Comparison of ENCODE assay signal across 8 mouse cellular contexts in the genomic region with DNA sequence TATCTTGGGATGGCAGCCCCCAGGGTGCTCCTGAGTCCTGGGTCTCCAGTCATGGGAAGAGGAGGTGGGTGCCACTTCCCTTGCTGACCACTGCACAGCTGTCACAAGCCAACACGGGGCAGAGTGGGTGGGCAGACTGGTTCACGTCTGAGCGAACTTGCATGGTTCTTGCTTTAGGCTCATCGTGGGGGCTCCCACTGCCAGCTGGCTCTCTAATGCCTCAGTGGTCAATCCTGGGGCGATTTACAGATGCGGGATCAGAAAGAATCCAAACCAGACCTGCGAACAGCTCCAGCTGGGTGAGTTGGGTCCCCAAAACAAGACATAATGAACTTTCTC. TPM values are rescaled to one million over a fixed set of nuclear protein-coding genes. Genes with fewer than 3 reads are reported as not detected.
A peak's percentile ranks its signal among the peaks of the same experiment; 100 is the strongest.
DNase-seq lines count a peak whose midpoint lies in the region; ATAC-seq lines count a peak whose summit lies in the region.

No protein-coding gene starts in this region.

- H3K4me1 ChIP-seq in kidney, embryonic 14.5 days (ENCODE audit: control insufficient read depth, insufficient read depth, low read length), result peaks cover 18% of the 10 kb centered on the region; the same call in 1 of the 2 replicates
- peaks cover 9% of the 10 kb centered on the region; the same call in 1 of the 2 replicates for H3K4me1 ChIP-seq in brown adipose tissue, adult 24 weeks (ENCODE audit: control insufficient read depth, insufficient read depth, insufficient read length, low read length)
- 0 out of 2 replicates have a peak, but pooled peaks cover 3% of the 10 kb centered on the region for H3K4me1 ChIP-seq in hindbrain, embryonic 11.5 days (replicated peaks; ENCODE audit: control insufficient read depth, insufficient read depth, low read length)
- peaks cover 4% of the 10 kb centered on the region; the same call in 1 of the 2 replicates for H3K4me1 ChIP-seq in midbrain, embryonic 11.5 days (ENCODE audit: control insufficient read depth, insufficient read depth, low read length)

- WGBS in kidney, embryonic 14.5 days, result 15% methylated on average over 7 of the region's 7 CpGs
- WGBS in hindbrain, embryonic 11.5 days, result 15% methylated on average over 7 of the region's 7 CpGs
- WGBS in midbrain, embryonic 11.5 days, result 8% methylated on average over 7 of the region's 7 CpGs

- DNase-seq in kidney, postnatal 4 days, result no peak
- DNase-seq in hindbrain, embryonic 11.5 days (ENCODE audit: low spot score), result no peak
- peak; percentile 91 for DNase-seq in midbrain, embryonic 11.5 days (ENCODE audit: low spot score, missing footprints)
- DNase-seq in right cerebral cortex, postnatal 14 days, result no peak
- DNase-seq in cerebellum, adult 11 months, result no peak
- no peak for DNase-seq in lung, postnatal 4 days

- peak overlapping the region; percentile 49 for H3K4me3 ChIP-seq in kidney, embryonic 14.5 days (ENCODE audit: low read length)
- peak overlapping the region; percentile 47 for H3K4me3 ChIP-seq in brown adipose tissue, adult 24 weeks (ENCODE audit: insufficient read depth, low read depth, low read length)
- peak overlapping the region; percentile 46 for H3K4me3 ChIP-seq in hindbrain, embryonic 11.5 days (ENCODE audit: low read depth, low read length)
- H3K4me3 ChIP-seq in midbrain, embryonic 11.5 days (ENCODE audit: low read depth, low read length), result peak overlapping the region; percentile 49

- peak; percentile 34 for ATAC-seq in kidney, embryonic 14.5 days (ENCODE audit: low FRiP score, low TSS enrichment)
- ATAC-seq in hindbrain, embryonic 11.5 days (ENCODE audit: low FRiP score), result peak; percentile 48
- ATAC-seq in midbrain, embryonic 11.5 days (ENCODE audit: low FRiP score), result peak; percentile 47

- H3K9ac ChIP-seq in kidney, embryonic 14.5 days (ENCODE audit: low read depth, low read length), result peak overlapping the region; percentile 60; the same call in 1 of the 2 replicates
- H3K9ac ChIP-seq in hindbrain, embryonic 11.5 days (ENCODE audit: low read depth, low read length), result peak overlapping the region; percentile 28; the same call in 1 of the 2 replicates
- peak overlapping the region; percentile 59 for H3K9ac ChIP-seq in midbrain, embryonic 11.5 days (ENCODE audit: low read length)

- H3K36me3 ChIP-seq in kidney, embryonic 14.5 days (ENCODE audit: control insufficient read depth, insufficient read depth, low read length), result no peaks in the 10 kb centered on the region
- no peaks in the 10 kb centered on the region for H3K36me3 ChIP-seq in hindbrain, embryonic 11.5 days (ENCODE audit: control insufficient read depth, insufficient read depth, low read length)
- H3K36me3 ChIP-seq in midbrain, embryonic 11.5 days (ENCODE audit: control insufficient read depth, insufficient read depth, low read length), result no peaks in the 10 kb centered on the region

- no peaks in the 10 kb centered on the region for H3K9me3 ChIP-seq in kidney, embryonic 14.5 days (ENCODE audit: control insufficient read depth, low read length)
- H3K9me3 ChIP-seq in hindbrain, embryonic 11.5 days (ENCODE audit: control insufficient read depth, low read length), result no peaks in the 10 kb centered on the region
- H3K9me3 ChIP-seq in midbrain, embryonic 11.5 days (ENCODE audit: control insufficient read depth, low read length), result no peaks in the 10 kb centered on the region

- H3K4me2 ChIP-seq in kidney, embryonic 14.5 days (replicated peaks; ENCODE audit: low read depth, low read length), result peak overlapping the region; percentile 91
- H3K4me2 ChIP-seq in hindbrain, embryonic 11.5 days (replicated peaks; ENCODE audit: low read depth, low read length), result peak overlapping the region; percentile 86
- H3K4me2 ChIP-seq in midbrain, embryonic 11.5 days, result peak overlapping the region; percentile 86

- H3K27me3 ChIP-seq in kidney, embryonic 14.5 days (ENCODE audit: control insufficient read depth, insufficient read depth, low read length), result no peaks in the 10 kb centered on the region
- no peaks in the 10 kb centered on the region for H3K27me3 ChIP-seq in hindbrain, embryonic 11.5 days (ENCODE audit: control insufficient read depth, insufficient read depth, low read length)
- H3K27me3 ChIP-seq in midbrain, embryonic 11.5 days (ENCODE audit: control insufficient read depth, insufficient read depth, low read length), result peaks cover 2% of the 10 kb centered on the region; the same call in 1 of the 2 replicates

- peak overlapping the region; percentile 55; the same call in 1 of the 2 replicates for H3K27ac ChIP-seq in kidney, embryonic 14.5 days (ENCODE audit: low read depth, low read length)
- peak overlapping the region; percentile 73 for H3K27ac ChIP-seq in brown adipose tissue, adult 24 weeks (replicated peaks; ENCODE audit: low read depth, low read length)
- no peak overlapping the region for H3K27ac ChIP-seq in hindbrain, embryonic 11.5 days (ENCODE audit: low read depth, low read length)
- no peak overlapping the region for H3K27ac ChIP-seq in midbrain, embryonic 11.5 days (ENCODE audit: low read depth, low read length)

RNA-seq across cellular contexts. Expression of a gene that starts 0.7 kb away (rescaled TPM):
- polyA plus RNA-seq in kidney, embryonic 14.5 days (2014; fragmentation: Nextera tagmentation; extraction: Ambion mirVana), result 4.6 and 7.9 TPM in 2 replicates
- polyA plus RNA-seq in brown adipose tissue, adult 24 weeks (2012; ENCODE audit: insufficient read depth, insufficient read length, missing spikeins), result 0.83 and 1.1 TPM in 2 replicates
- 8.3 and 9.0 TPM in 2 replicates for polyA plus RNA-seq in hindbrain, embryonic 11.5 days (2014; fragmentation: Nextera tagmentation; extraction: Ambion mirVana)
- 8.6 and 10.0 TPM in 2 replicates for polyA plus RNA-seq in midbrain, embryonic 11.5 days (2014; fragmentation: Nextera tagmentation; extraction: Ambion mirVana)

Comparison
In these comparisons a context has a peak if more than half of its experiments do, and no peak if none do; other contexts are left out.
1. H3K27ac ChIP-seq: peak in kidney, embryonic 14.5 days (single experiment) and brown adipose tissue, adult 24 weeks (single experiment); none in hindbrain, embryonic 11.5 days (single experiment) and midbrain, embryonic 11.5 days (single experiment).
2. Peak in every context shown above with its lines, with median percentiles within 50 percentile points of each other: ATAC-seq, H3K4me2 ChIP-seq, H3K4me3 ChIP-seq and H3K9ac ChIP-seq.